Mouse (Mus musculus) lung, embryonic 16.5 days (tissue): ENCODE results near the gene Dnah12. TPM values are rescaled to one million over a fixed set of nuclear protein-coding genes. Genes with fewer than 3 reads are reported as not detected.

ENCODE experiments used
- ATAC-seq: fragments of 200-750 bp; cut with Nextera tagmentation; 2 replicates; pipeline ENCODE4 v1.8.0; 2017; ENCODE audit warnings: low read depth, mild to moderate bottlenecking, moderate library complexity
- H3K27ac ChIP-seq: fragments of 300-500 bp; sonication (generic); 2 replicates; pipeline ENCODE4 v1.5.1; 2014; ENCODE audit warnings: mild to moderate bottlenecking, control low read depth, low read length
- H3K27me3 ChIP-seq: fragments of 300-500 bp; sonication (generic); 2 replicates; pipeline ENCODE4 v1.6.1; 2014; ENCODE audit warnings: low read depth, low read length, mixed read lengths; ENCODE audit not compliant: control insufficient read depth, insufficient read depth
- H3K36me3 ChIP-seq: fragments of 300-500 bp; sonication (generic); 2 replicates; pipeline ENCODE4 v1.6.1; 2014; ENCODE audit warnings: low read length; ENCODE audit not compliant: control insufficient read depth, insufficient read depth
- H3K4me1 ChIP-seq: fragments of 300-500 bp; sonication (generic); replicated peaks from 2 replicates; pipeline ENCODE4 v1.6.1; 2014; ENCODE audit warnings: low read length, mixed read lengths; ENCODE audit not compliant: control insufficient read depth, insufficient read depth
- H3K4me2 ChIP-seq: fragments of 300-500 bp; sonication (generic); 2 replicates; pipeline ENCODE4 v1.6.1; 2014; ENCODE audit warnings: low read depth, low read length, control low read depth
- H3K4me3 ChIP-seq: fragments of 300-500 bp; sonication (generic); 2 replicates; pipeline ENCODE4 v1.5.1; 2014; ENCODE audit warnings: mild to moderate bottlenecking, low read length, control low read depth
- H3K9ac ChIP-seq: fragments of 300-500 bp; sonication (generic); 2 replicates; pipeline ENCODE4 v1.6.1; 2014; ENCODE audit warnings: low read length, control low read depth
- H3K9me3 ChIP-seq: fragments of 300-500 bp; sonication (generic); 2 replicates; pipeline ENCODE4 v1.6.1; 2016; ENCODE audit warnings: low read length; ENCODE audit not compliant: control insufficient read depth
- WGBS: fragments of 180-500 bp; shearing (Covaris S2); extraction: QIAGEN DNeasy Blood & Tissue Kit; methylation state at CpG from one replicate; pipeline ENCODE4 v1.1.7; 2014; 5-methylcytosine and 5-hydroxymethylcytosine counted together
- polyA plus RNA-seq: library from polyadenylated mRNA; unstranded; fragments of >200 nt; fragmentation: Nextera tagmentation; extraction: Ambion mirVana; gene quantifications from 2 replicates; pipeline ENCODE4 v1.2.1, GENCODE M21; 2015

The Dnah12 gene
- polyA plus RNA-seq: 0.93 and 1.1 TPM in 2 replicates

- Histone ChIP-seq H3K4me3 (no peak within 1 kb of the TSS), H3K9ac (no peak within 1 kb of the TSS), H3K4me2 (no peak within 1 kb of the TSS), H3K4me1 (no peaks in the 10 kb centered on the region), H3K9me3 (no peaks in the 10 kb centered on the region), H3K36me3 (no peaks in the 10 kb centered on the region), H3K27ac (no peak within 1 kb of the TSS), H3K27me3 (no peaks in the 10 kb centered on the region)
- 72% methylated on average over 3 of the region's 3 CpGs for WGBS
- ATAC-seq: no peak
Observed at GRCm38 (mm10) chr14:26692974-26693373, at the start of gene Dnah12. Gene Dnah12 (plus strand): TSS chr14:26693274.

GRCm38 (mm10) chr14:26645989-26646650 is 47.0 kb upstream of the Dnah12 start:
- no peak for ATAC-seq
- Histone ChIP-seq H3K27me3 (no peaks in the 10 kb centered on the region), H3K4me1 (peaks cover 6% of the 10 kb centered on the region), H3K4me3 (no peak overlapping the region), H3K27ac (no peak overlapping the region), H3K9ac (no peak overlapping the region), H3K9me3 (no peaks in the 10 kb centered on the region), H3K36me3 (peaks cover 8% of the 10 kb centered on the region), H3K4me2 (no peak overlapping the region)
- WGBS: 50% methylated on average over 5 of the region's 5 CpGs

GRCm38 (mm10) chr14:26647811-26648210 is 45.3 kb upstream of the Dnah12 start:
- no peaks in the 10 kb centered on the region for H3K27me3 ChIP-seq
- ATAC-seq: no peak
- H3K4me3 ChIP-seq: no peak overlapping the region
- no peak overlapping the region for H3K4me2 ChIP-seq
- 86% methylated on average over 2 of the region's 2 CpGs for WGBS
- H3K36me3 ChIP-seq: peaks cover 8% of the 10 kb centered on the region
- H3K9ac ChIP-seq: no peak overlapping the region
- H3K4me1 ChIP-seq: peaks cover 6% of the 10 kb centered on the region
- H3K9me3 ChIP-seq: no peaks in the 10 kb centered on the region
- H3K27ac ChIP-seq: no peak overlapping the region

- H3K9ac ChIP-seq: no peak overlapping the region
- H3K9me3 ChIP-seq: no peaks in the 10 kb centered on the region
- no peak overlapping the region for H3K4me3 ChIP-seq
- no peak overlapping the region for H3K4me2 ChIP-seq
- H3K4me1 ChIP-seq: no peaks in the 10 kb centered on the region; the same call in 1 of the 2 replicates
- H3K27ac ChIP-seq: no peak overlapping the region
- H3K36me3 ChIP-seq: peaks cover 26% of the 10 kb centered on the region
- ATAC-seq: no peak
- H3K27me3 ChIP-seq: no peaks in the 10 kb centered on the region
Observed at GRCm38 (mm10) chr14:26651901-26652300, 41.2 kb upstream of the Dnah12 start.

- no peak overlapping the region for H3K9ac ChIP-seq
- no peak overlapping the region for H3K4me2 ChIP-seq
- H3K36me3 ChIP-seq: peaks cover 23% of the 10 kb centered on the region
- no peaks in the 10 kb centered on the region for H3K27me3 ChIP-seq
- H3K4me1 ChIP-seq: no peaks in the 10 kb centered on the region
- no peaks in the 10 kb centered on the region for H3K9me3 ChIP-seq
- no peak overlapping the region for H3K4me3 ChIP-seq
- H3K27ac ChIP-seq: no peak overlapping the region
- no peak for ATAC-seq
Observed at GRCm38 (mm10) chr14:26658178-26658577, 34.9 kb upstream of the Dnah12 start.

GRCm38 (mm10) chr14:26660233-26660632 is 32.8 kb upstream of the Dnah12 start:
- WGBS: 97% methylated on average over 1 of the region's 1 CpGs
- Histone ChIP-seq H3K36me3 (peaks cover 18% of the 10 kb centered on the region), H3K27me3 (no peaks in the 10 kb centered on the region), H3K27ac (no peak overlapping the region), H3K4me3 (no peak overlapping the region), H3K4me1 (no peaks in the 10 kb centered on the region), H3K4me2 (no peak overlapping the region), H3K9ac (no peak overlapping the region), H3K9me3 (no peaks in the 10 kb centered on the region)
- ATAC-seq: no peak

GRCm38 (mm10) chr14:26662016-26662415 is 31.1 kb upstream of the Dnah12 start:
- Histone ChIP-seq H3K4me2 (no peak overlapping the region), H3K9ac (no peak overlapping the region), H3K36me3 (peaks cover 18% of the 10 kb centered on the region), H3K4me3 (no peak overlapping the region), H3K27me3 (no peaks in the 10 kb centered on the region), H3K27ac (no peak overlapping the region), H3K9me3 (no peaks in the 10 kb centered on the region), H3K4me1 (peaks cover 4% of the 10 kb centered on the region)
- 75% methylated on average over 3 of the region's 3 CpGs for WGBS
- no peak for ATAC-seq

GRCm38 (mm10) chr14:26662488-26662887 is 30.6 kb upstream of the Dnah12 start:
- H3K4me1 ChIP-seq: peaks cover 6% of the 10 kb centered on the region
- no peaks in the 10 kb centered on the region for H3K27me3 ChIP-seq
- no peak overlapping the region for H3K27ac ChIP-seq
- H3K9me3 ChIP-seq: no peaks in the 10 kb centered on the region
- ATAC-seq: no peak
- 82% methylated on average over 2 of the region's 2 CpGs for WGBS
- H3K4me3 ChIP-seq: no peak overlapping the region
- H3K36me3 ChIP-seq: peaks cover 16% of the 10 kb centered on the region
- no peak overlapping the region for H3K4me2 ChIP-seq
- H3K9ac ChIP-seq: no peak overlapping the region

- no peak for ATAC-seq
- Histone ChIP-seq H3K27ac (no peak overlapping the region), H3K36me3 (peaks cover 14% of the 10 kb centered on the region), H3K4me2 (no peak overlapping the region), H3K4me1 (peaks cover 11% of the 10 kb centered on the region), H3K27me3 (no peaks in the 10 kb centered on the region), H3K9me3 (no peaks in the 10 kb centered on the region), H3K9ac (no peak overlapping the region), H3K4me3 (no peak overlapping the region)
- WGBS: 85% methylated on average over 2 of the region's 2 CpGs
Observed at GRCm38 (mm10) chr14:26663851-26664250, 29.2 kb upstream of the Dnah12 start.

- H3K4me1 ChIP-seq: peaks cover 15% of the 10 kb centered on the region
- no peaks in the 10 kb centered on the region for H3K9me3 ChIP-seq
- H3K36me3 ChIP-seq: peaks cover 14% of the 10 kb centered on the region
- peak overlapping the region; percentile 86 for H3K9ac ChIP-seq
- peak overlapping the region; percentile 96 for H3K4me2 ChIP-seq
- 6% methylated on average over 6 of the region's 6 CpGs for WGBS
- no peaks in the 10 kb centered on the region for H3K27me3 ChIP-seq
- no peak for ATAC-seq
- 0 out of 2 replicates have a peak overlapping the region, but pooled peaks have one; percentile 88 for H3K27ac ChIP-seq
- peak overlapping the region; percentile 94 for H3K4me3 ChIP-seq
Observed at GRCm38 (mm10) chr14:26667991-26668370, 25.1 kb upstream of the Dnah12 start.
